Mouse (Mus musculus): ENCODE measurements around the gene Gm4513.
"Not testable (repeated sequence)": the region's sequence is repeated elsewhere in the genome, so short reads cannot be mapped to it uniquely, and the experiment has no call there.

The Gm4513 gene

DNA sequence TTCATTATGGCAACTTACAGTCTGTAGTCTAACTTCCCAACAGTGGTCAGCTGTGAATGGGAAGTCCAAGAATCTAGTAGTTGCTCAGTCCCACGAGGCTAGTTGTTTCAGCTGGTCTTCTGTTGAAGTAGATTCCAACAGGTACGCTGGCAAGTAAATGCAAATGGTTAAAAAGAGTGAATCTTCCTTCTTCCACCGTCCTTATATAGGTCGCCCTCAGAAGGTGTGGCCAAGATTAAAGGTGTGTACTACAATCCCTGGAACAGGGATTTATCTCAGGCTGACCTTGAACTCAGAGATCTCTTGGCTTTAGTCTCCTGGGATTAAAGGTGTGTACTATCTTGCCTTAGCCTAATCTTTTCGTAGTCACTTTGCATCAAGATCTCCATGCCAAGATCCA, at the start of gene Gm4513:
TSS of gene Gm4513 (minus strand) at position 101 of the 400 bp plus-strand sequence.
- DNase-seq (ENCODE audit: low read depth, low spot score): not testable (repeated sequence)

DNA sequence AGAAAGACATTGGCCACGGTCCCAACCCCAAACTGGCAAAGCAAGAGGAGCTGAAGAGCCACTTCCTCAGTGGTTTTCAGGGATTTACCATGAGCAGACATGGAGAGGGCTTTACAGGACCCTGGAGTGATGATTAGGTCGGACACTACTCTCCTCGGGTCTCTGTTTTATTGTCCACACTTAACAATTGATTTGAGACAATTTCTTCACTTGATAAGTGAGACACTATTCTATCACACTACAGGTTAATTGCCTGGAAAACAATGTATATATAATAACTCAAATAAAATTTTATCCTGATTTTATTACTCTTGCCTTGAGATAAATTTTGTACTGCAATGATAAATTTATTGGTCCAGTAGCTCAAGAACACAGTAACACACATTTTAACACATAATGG, 22.7 kb downstream of the Gm4513 start, which contains the start of gene Gm4141:
TSS of gene Gm4141 (minus strand) at position 101 of the 400 bp plus-strand sequence.
- DNase-seq (ENCODE audit: low read depth, low spot score): not testable (repeated sequence)

DNA sequence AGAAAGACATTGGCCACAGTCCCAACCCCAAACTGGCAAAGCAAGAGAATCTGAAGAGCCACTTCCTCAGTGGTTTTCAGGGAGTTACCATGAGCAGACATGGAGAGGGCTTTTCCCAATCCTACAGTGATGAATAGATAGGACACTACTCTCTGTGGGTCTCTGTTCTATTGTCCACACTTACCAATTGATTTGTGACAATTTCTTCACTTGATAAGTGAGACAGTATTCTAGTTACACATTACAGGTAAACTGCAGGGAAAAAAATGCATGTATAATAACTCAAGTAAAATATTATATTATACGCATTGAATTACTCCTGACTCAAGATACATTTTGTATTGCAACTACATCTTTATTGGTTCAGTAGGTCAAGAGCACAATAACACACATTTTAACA, 53.2 kb downstream of the Gm4513 start, which contains the start of gene Gm5726:
TSS of gene Gm5726 (minus strand) at position 101 of the 400 bp plus-strand sequence.
- not testable (repeated sequence) for DNase-seq (ENCODE audit: low read depth, low spot score)
